Mouse (Mus musculus) embryonic facial prominence, embryonic 10.5 days (tissue): ENCODE results near the gene Atp6v0e2. TPM values are rescaled to one million over a fixed set of nuclear protein-coding genes. Genes with fewer than 3 reads are reported as not detected.

ENCODE experiments used
- DNase-seq: peaks from one replicate; pipeline ENCODE4 v3.0.0-alpha.2; 2017; ENCODE audit warnings: low spot score
- H3K27ac ChIP-seq: fragments of 300-500 bp; sonication (generic); replicated peaks from 2 replicates; pipeline ENCODE4 v1.5.1; 2016; ENCODE audit warnings: mild to moderate bottlenecking
- H3K27me3 ChIP-seq: fragments of 300-500 bp; sonication (generic); replicated peaks from 2 replicates; pipeline ENCODE4 v1.6.1; 2016; ENCODE audit warnings: low read depth, mild to moderate bottlenecking; ENCODE audit not compliant: poor library complexity, severe bottlenecking
- H3K36me3 ChIP-seq: fragments of 300-500 bp; sonication (generic); replicated peaks from 2 replicates; pipeline ENCODE4 v1.6.1; 2016; ENCODE audit warnings: mild to moderate bottlenecking, moderate library complexity
- H3K4me1 ChIP-seq: fragments of 300-500 bp; sonication (generic); 2 replicates; pipeline ENCODE4 v1.6.1; 2016
- H3K4me3 ChIP-seq: fragments of 300-500 bp; sonication (generic); 2 replicates; pipeline ENCODE4 v1.5.1; 2016; ENCODE audit warnings: mild to moderate bottlenecking, moderate library complexity
- H3K9me3 ChIP-seq: fragments of 300-500 bp; sonication (generic); 2 replicates; pipeline ENCODE4 v1.6.1; 2016; ENCODE audit warnings: mild to moderate bottlenecking
- WGBS: fragments of 180-500 bp; shearing (Covaris S2); methylation state at CpG from one replicate; pipeline ENCODE4 v1.1.7; 2016; 5-methylcytosine and 5-hydroxymethylcytosine counted together
- polyA plus RNA-seq: library from polyadenylated mRNA; unstranded; fragments of >200 nt; fragmentation: Nextera tagmentation; extraction: Ambion mirVana; gene quantifications from 2 replicates; pipeline ENCODE4 v1.2.1, GENCODE M21; 2016

Gene Atp6v0e2
- polyA plus RNA-seq, 1 experiment from 2014 or later = 22.7 TPM

DNA sequence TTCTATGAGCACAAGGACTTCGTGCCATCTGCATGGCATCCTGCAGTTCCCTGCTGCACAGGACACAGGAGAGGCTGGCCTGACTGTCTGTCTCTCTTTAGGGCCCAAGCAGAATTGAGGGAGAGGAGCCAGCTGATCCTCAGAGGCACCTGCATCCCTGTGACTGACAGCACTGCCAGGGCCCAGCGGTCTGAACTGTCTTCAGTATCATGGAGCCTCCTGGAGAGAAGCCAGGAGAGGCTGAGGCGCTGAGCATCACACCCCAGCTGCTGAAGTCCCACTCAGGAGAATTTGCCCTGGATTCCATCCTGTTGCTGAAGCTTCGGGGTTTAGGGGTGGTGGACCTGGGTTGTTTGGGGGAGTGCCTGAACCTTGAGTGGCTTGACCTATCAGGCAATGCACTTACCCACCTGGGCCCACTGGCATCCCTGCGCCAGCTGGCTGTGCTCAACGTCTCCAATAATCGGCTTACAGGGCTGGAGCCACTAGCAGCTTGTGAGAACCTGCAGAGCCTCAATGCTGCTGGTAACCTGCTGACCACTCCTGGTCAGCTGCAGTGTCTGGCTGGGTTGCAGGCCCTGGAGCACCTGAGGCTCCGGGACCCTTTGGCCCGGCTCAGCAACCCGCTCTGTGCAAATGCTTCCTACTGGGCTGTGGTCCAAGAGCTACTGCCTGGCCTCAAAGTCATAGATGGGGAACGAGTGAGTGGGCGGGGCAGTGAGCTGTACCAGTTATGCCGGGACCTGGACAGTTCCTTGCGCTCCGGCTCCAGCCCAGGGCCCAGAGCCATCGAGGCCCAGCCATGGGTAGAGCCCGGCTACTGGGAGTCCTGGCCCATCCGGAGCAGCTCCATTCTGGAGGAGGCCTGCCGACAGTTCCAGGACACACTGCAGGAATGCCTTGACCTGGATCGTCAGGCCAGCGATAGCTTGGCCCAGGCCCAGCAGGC, 30.9 kb downstream of the Atp6v0e2 start:
- Histone ChIP-seq H3K27ac (no peak overlapping the region), H3K9me3 (no peaks in the 10 kb centered on the region), H3K4me3 (no peak overlapping the region), H3K4me1 (peaks cover 14% of the 10 kb centered on the region), H3K36me3 (peaks cover 53% of the 10 kb centered on the region), H3K27me3 (no peaks in the 10 kb centered on the region)
- no peak for DNase-seq
- 91% methylated on average over 21 of the region's 21 CpGs for WGBS

DNA sequence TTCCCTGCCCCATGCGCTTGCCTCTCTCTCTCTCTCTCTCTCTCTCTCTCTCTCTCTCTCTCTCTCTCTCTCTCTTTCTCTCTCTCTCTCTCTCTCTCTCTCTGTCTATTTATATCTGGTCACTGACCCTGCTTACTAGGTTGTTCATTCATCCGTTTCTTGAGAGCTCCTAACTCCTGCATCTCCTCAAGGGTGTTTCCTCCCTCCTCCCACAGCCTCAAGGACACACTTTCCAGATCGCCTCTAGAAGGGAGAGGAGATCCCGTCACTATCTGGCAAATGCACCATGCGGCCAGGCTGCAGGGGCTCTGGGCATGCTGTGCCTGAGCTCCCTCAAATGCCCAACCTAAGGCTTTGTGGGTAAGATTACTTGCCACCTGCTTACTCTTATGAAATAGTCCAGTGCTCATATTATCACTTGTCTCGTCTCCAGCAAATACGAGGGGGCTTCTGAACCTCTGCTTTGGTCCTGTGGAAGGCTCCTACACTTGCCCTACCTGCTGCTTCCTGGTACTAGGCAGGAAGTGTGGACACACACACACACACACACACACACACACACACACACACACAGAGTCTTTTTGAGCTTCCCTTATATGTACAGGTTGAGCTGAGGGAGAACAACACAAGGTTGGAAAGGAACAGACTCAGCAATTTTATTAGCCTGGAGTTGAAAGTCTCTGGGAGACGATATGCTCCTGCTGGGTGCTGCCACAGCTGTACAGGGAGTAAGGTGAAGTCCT, 31.8 kb downstream of the Atp6v0e2 start:
- Histone ChIP-seq H3K9me3 (no peaks in the 10 kb centered on the region), H3K27ac (no peak overlapping the region), H3K4me1 (peaks cover 21% of the 10 kb centered on the region), H3K27me3 (no peaks in the 10 kb centered on the region), H3K4me3 (no peak overlapping the region), H3K36me3 (peaks cover 49% of the 10 kb centered on the region)
- WGBS = 88% methylated on average over 8 of the region's 8 CpGs
- DNase-seq = no peak

DNA sequence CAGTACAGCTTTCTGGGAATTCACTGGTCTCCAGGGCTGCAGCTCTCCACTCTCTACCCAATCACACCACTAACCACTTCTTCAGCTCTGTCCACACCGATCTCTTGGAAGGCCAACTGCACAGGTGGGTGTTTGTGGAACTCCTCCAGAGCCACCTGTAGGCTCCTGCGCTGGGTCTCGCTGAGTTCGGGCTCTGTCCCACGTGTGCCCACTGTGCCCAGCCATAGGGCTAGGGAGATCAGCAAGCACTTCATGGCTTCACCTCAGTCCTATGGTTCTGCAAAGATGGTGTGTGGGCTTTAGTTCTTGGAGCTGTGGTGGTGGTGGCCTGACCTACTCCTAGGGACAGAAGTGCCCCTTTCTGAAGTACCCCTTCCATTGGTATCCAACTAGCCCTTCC, 34.6 kb downstream of the Atp6v0e2 start:
- 91% methylated on average over 5 of the region's 5 CpGs for WGBS
- no peak for DNase-seq

DNA sequence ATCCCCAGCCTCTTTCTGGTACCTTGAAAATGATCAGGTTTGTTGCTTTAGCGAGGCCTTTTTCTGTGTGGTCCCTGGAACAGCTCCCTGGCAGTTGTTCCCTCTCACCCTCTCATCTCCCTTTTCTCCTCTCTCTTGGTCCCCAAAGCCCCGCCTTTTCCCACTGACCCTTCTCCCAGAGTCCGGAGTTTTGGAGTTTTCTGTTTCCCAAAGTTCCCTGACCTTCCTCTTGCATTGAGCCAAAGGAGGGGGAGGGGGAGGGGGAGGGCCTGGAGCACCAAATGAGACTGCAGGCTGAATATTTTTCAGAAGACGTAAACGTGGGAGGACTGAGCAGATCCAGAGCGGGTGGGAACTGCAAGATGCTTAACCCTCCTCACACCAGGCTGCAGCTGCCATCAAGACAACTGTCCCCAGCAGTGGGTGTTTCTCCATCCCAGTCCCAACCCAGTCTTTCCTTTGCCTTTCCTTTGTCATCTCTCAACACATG, 35.2 kb downstream of the Atp6v0e2 start, which contains the start of gene Rarres2:
TSS of gene Rarres2 (minus strand) at position 218 of the 490 bp plus-strand sequence.
- peak within 1 kb of the TSS; percentile 40 for H3K27ac ChIP-seq
- H3K4me3 ChIP-seq = no peak within 1 kb of the TSS
- peaks cover 25% of the 10 kb centered on the region for H3K36me3 ChIP-seq
- peak; percentile 47 for DNase-seq
- no peaks in the 10 kb centered on the region for H3K9me3 ChIP-seq
- peaks cover 22% of the 10 kb centered on the region for H3K4me1 ChIP-seq
- 30% methylated on average over 6 of the region's 6 CpGs for WGBS
- no peaks in the 10 kb centered on the region for H3K27me3 ChIP-seq

More for the DNA sequence above, 34.6 kb downstream of the Atp6v0e2 start:
- H3K4me1 ChIP-seq = peaks cover 22% of the 10 kb centered on the region
- peak overlapping the region; percentile 40; the same call in 1 of the 2 replicates for H3K27ac ChIP-seq
- H3K36me3 ChIP-seq = peaks cover 25% of the 10 kb centered on the region
- H3K9me3 ChIP-seq = no peaks in the 10 kb centered on the region
- H3K27me3 ChIP-seq = no peaks in the 10 kb centered on the region
- H3K4me3 ChIP-seq = no peak overlapping the region

DNA sequence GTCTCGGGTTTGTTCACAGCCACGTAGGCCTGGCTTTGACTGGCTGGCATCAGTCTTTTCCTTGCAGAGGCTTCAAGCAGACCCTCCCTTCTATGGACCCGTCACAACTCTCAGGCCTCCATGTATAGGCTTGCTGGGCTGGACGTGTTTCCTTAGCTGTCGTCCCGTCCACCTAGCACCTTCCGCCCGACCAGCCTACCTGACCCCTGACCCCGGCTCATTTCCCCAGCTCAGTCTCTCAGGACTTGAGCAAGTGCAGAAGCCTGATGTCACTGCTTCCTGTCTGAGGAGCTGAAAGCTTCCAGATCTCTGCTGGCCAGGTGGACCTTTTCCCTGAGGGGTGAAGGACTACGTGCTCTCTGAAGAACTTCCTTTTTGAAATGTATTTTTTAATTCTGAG, 35.9 kb downstream of the Atp6v0e2 start:
- Histone ChIP-seq H3K36me3 (peaks cover 20% of the 10 kb centered on the region), H3K27ac (0 out of 2 replicates have a peak overlapping the region, but pooled peaks have one; percentile 40), H3K4me3 (no peak overlapping the region), H3K27me3 (no peaks in the 10 kb centered on the region), H3K4me1 (peaks cover 22% of the 10 kb centered on the region), H3K9me3 (no peaks in the 10 kb centered on the region)
- 41% methylated on average over 10 of the region's 10 CpGs for WGBS
- DNase-seq = peak; percentile 70

DNA sequence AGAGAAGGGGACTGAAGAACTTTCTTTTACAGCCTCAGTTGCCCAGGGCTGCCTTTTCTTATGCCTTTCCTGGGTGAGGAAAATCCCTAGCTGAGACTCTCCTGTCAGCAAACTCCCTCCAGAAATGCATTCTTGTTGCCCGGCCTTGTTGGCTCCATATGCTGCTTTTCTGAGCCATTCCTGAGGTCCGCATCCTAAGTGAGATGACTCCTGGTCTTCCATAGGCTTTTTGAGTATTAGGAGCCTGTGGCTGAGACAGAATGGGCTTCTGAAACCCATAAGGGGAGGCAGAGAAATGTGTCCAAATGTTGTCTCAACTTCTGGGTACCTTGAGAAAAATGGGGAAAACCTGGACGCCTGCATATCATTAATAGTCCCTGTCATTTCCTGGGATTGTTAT, 36.6 kb downstream of the Atp6v0e2 start:
- H3K27me3 ChIP-seq = no peaks in the 10 kb centered on the region
- H3K9me3 ChIP-seq = no peaks in the 10 kb centered on the region
- H3K4me1 ChIP-seq = peaks cover 22% of the 10 kb centered on the region

DNA sequence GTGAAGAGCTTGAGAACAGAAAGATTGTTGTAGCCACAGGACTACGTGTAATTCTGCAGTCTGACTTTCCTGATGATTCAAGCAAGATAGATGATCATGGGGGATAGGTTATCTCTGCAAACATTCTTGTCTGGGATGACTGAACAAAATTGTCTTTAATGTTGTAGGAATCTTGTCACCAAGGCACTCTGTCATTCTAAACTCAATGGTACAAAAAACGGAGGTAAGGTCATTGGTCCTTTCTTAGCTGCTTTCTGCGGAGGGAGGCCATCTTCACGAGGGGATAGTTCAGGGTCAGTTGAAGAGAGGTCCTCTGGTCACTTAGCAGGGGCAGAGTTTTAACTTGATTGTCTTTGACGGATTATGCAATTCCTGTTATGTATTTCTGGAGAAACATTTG, 41.3 kb downstream of the Atp6v0e2 start:
- H3K36me3 ChIP-seq = no peaks in the 10 kb centered on the region
- no peak for DNase-seq
- H3K4me1 ChIP-seq = peaks cover 13% of the 10 kb centered on the region
- 71% methylated on average over 5 of the region's 5 CpGs for WGBS
- H3K27ac ChIP-seq = no peak overlapping the region
- H3K9me3 ChIP-seq = no peaks in the 10 kb centered on the region
- no peak overlapping the region for H3K4me3 ChIP-seq
- H3K27me3 ChIP-seq = no peaks in the 10 kb centered on the region

More for the DNA sequence above, 36.6 kb downstream of the Atp6v0e2 start:
- no peak for DNase-seq
- Histone ChIP-seq H3K36me3 (peaks cover 14% of the 10 kb centered on the region; the same call in 1 of the 2 replicates), H3K27ac (no peak overlapping the region), H3K4me3 (no peak overlapping the region)
- WGBS = 75% methylated on average over 3 of the region's 3 CpGs

DNA sequence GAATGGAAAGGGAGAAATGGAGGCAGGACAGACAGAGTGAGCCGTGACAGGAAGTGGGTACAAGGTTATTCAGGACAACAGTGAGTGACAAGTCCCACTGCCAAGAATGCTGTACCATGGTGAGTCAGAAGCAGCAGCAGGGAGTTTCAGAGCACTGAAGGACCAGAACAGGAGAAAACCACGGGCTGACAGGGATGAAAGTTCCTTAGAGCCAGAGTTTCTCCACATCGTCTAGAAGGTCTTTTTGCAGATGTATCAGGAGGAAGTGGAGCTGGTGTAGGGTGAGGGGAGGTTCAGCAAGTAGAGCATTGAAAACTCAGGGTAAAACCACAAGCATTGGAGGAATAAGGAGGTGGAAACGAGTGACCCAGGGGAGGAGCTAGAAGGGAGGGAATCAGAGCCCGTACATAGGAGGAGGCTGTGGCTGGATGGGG, 41.8 kb downstream of the Atp6v0e2 start:
- Histone ChIP-seq H3K36me3 (no peaks in the 10 kb centered on the region), H3K4me3 (no peak overlapping the region), H3K27me3 (no peaks in the 10 kb centered on the region), H3K9me3 (no peaks in the 10 kb centered on the region), H3K27ac (no peak overlapping the region), H3K4me1 (peaks cover 9% of the 10 kb centered on the region)
- 46% methylated on average over 5 of the region's 5 CpGs for whole genome bisulfite sequencing
- DNase-seq = no peak

DNA sequence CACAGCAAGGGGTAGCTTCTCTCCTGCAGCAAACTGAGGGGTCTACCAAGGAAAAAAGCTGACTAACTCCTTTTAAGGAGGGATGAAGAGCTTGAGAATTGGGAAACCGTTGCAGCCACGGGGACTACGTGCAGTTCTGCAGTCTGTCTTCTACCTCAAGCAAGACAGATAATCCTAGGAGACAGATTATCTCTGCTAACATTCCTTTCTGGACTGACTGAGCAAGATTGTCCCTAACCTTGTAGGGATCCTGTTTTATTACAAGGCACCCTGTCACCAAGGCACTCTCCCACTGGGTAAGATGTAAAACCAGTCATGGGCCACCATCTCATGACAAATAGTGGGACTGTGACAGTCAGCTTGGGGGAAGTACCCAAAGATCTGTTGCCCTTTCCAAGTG, 43.8 kb downstream of the Atp6v0e2 start:
- Histone ChIP-seq H3K27ac (no peak overlapping the region), H3K27me3 (no peaks in the 10 kb centered on the region), H3K4me1 (peaks cover 8% of the 10 kb centered on the region), H3K9me3 (no peaks in the 10 kb centered on the region), H3K36me3 (no peaks in the 10 kb centered on the region), H3K4me3 (no peak overlapping the region)
- WGBS = 39% methylated on average over 3 of the region's 3 CpGs
- no peak for DNase-seq

DNA sequence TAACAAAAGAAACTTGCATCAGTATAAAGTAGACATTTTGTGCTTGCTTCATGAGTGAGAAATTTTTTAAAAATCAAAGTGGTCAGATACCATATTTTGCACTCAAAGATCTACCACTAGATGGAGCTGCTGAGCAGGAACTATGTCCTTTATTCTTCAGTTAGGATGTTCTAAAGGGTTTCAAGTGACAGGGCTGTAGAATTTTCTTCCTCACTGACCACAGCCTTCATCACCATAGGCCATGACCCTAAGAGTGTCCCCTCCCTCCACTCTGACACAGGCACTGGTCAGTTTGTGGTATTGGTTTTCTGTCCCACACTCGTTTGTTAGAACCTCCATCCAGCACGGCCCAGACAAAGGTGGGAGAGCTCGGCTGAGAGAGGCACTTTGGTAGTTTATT, 44.6 kb downstream of the Atp6v0e2 start:
- WGBS = 76% methylated on average over 3 of the region's 3 CpGs
- H3K4me1 ChIP-seq = peaks cover 8% of the 10 kb centered on the region
- H3K4me3 ChIP-seq = no peak overlapping the region
- H3K27me3 ChIP-seq = no peaks in the 10 kb centered on the region
- peak overlapping the region; percentile 51; the same call in 1 of the 2 replicates for H3K27ac ChIP-seq
- no peaks in the 10 kb centered on the region for H3K9me3 ChIP-seq
- peak; percentile 20 for DNase-seq
- H3K36me3 ChIP-seq = no peaks in the 10 kb centered on the region

DNA sequence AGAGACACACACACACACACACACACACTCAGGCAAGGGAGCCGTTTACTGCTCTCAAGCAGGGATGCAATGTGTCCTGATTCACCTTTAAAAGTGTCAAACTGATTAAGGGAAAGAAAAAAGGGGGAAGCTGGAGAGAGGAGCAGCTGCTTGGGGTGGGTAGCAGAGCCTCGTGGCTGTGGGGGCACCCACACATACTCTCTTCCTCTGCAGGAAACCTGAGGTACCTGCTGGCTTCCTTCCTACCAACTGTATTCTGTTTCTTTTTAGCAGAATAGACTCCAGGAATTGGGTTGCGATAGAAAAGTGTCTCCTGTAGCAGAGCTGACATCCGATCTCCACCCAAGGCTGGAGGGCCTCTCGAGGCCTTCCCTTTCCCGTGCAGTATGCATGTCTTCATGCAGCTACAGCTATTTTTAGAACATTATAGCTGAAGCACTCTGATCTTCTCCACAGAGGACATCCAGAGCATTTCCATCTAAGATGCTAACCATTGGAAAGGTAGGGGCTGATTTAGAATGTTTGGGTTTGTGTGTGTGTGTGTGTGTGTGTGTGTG, 51.9 kb downstream of the Atp6v0e2 start, which contains the start of gene Gm45021:
TSS of gene Gm45021 (plus strand) at position 417 of the 557 bp plus-strand sequence.
- 54% methylated on average over 6 of the region's 6 CpGs for WGBS

More for the DNA sequence above, 51.9 kb downstream of the Atp6v0e2 start, which contains the start of gene Gm45021:
- no peaks in the 10 kb centered on the region for H3K27me3 ChIP-seq
- no peak within 1 kb of the TSS for H3K27ac ChIP-seq
- no peak within 1 kb of the TSS for H3K4me3 ChIP-seq
- DNase-seq = no peak
- peaks cover 18% of the 10 kb centered on the region for H3K4me1 ChIP-seq
- no peaks in the 10 kb centered on the region for H3K36me3 ChIP-seq
- H3K9me3 ChIP-seq = no peaks in the 10 kb centered on the region
